Mouse (Mus musculus) adrenal gland, postnatal 10 days (tissue): Measurements from ENCODE around the gene Actr3b. TPM values are rescaled to one million over a fixed set of nuclear protein-coding genes. Genes with fewer than 3 reads are reported as not detected.
A peak's percentile ranks its signal among the peaks of the same experiment; 100 is the strongest.
"Not testable (repeated sequence)": the region's sequence is repeated elsewhere in the genome, so short reads cannot be mapped to it uniquely, and the experiment has no call there.

Source experiments
- DNase-seq: peaks from one replicate; pipeline ENCODE4 v3.0.0; 2021; ENCODE audit warnings: mixed read lengths
- total RNA-seq, 2 experiments: library from RNA; stranded (reverse); gene quantifications; 2 replicates each; pipeline ENCODE4 v1.2.3; 2021

Actr3b gene
- total RNA-seq, 2 experiments from 2014 or later: 7.2 to 7.7 TPM

GRCm38 (mm10) chr5:25773921-25774790 is 14.4 kb downstream of the Actr3b start:
- DNase-seq: no peak

- DNase-seq: no peak
These were observed 31.8 kb downstream of the Actr3b start for GRCm38 (mm10) chr5:25791570-25791969.

- no peak for DNase-seq
These were observed 38.0 kb downstream of the Actr3b start for GRCm38 (mm10) chr5:25797776-25798175.

GRCm38 (mm10) chr5:25800929-25801328 is 41.1 kb downstream of the Actr3b start:
- DNase-seq: peak; percentile 53

- DNase-seq: no peak
These were observed 41.9 kb downstream of the Actr3b start for GRCm38 (mm10) chr5:25801744-25802143.

- DNase-seq: no peak
These were observed 44.8 kb downstream of the Actr3b start for GRCm38 (mm10) chr5:25804569-25804968.

- no peak for DNase-seq
These were observed 53.1 kb downstream of the Actr3b start for GRCm38 (mm10) chr5:25812922-25813321.

GRCm38 (mm10) chr5:25829308-25830094 is 69.7 kb downstream of the Actr3b start:
- DNase-seq: no peak

- DNase-seq: no peak
These were observed 71.0 kb downstream of the Actr3b start for GRCm38 (mm10) chr5:25830802-25831201.

- DNase-seq: peak; percentile 42
These were observed 71.8 kb downstream of the Actr3b start for GRCm38 (mm10) chr5:25831624-25832023.

- peak; percentile 49 for DNase-seq
These were observed 79.6 kb downstream of the Actr3b start for GRCm38 (mm10) chr5:25839400-25839799.

GRCm38 (mm10) chr5:25846558-25846957 is 86.8 kb downstream of the Actr3b start:
- DNase-seq: no peak

- DNase-seq: no peak
These were observed 87.4 kb downstream of the Actr3b start for GRCm38 (mm10) chr5:25847154-25847553.

- peak; percentile 68 for DNase-seq
These were observed 88.3 kb downstream of the Actr3b start for GRCm38 (mm10) chr5:25848058-25848457.

GRCm38 (mm10) chr5:25866201-25866600 is 106.4 kb downstream of the Actr3b start:
- DNase-seq: no peak

- no peak for DNase-seq
These were observed 110.1 kb downstream of the Actr3b start for GRCm38 (mm10) chr5:25869880-25870279.

GRCm38 (mm10) chr5:25870632-25871031 is 110.8 kb downstream of the Actr3b start:
- no peak for DNase-seq

- peak; percentile 43 for DNase-seq
These were observed 111.7 kb downstream of the Actr3b start for GRCm38 (mm10) chr5:25871342-25872023.

GRCm38 (mm10) chr5:25873046-25873445 is 113.2 kb downstream of the Actr3b start:
- DNase-seq: peak; percentile 65

- DNase-seq: not testable (repeated sequence)
These were observed 116.1 kb downstream of the Actr3b start for GRCm38 (mm10) chr5:25875927-25876326.

- no peak for DNase-seq
These were observed 117.5 kb downstream of the Actr3b start for GRCm38 (mm10) chr5:25877281-25877680.

GRCm38 (mm10) chr5:25877996-25878395 is 118.2 kb downstream of the Actr3b start:
- no peak for DNase-seq

- no peak for DNase-seq
These were observed 126.9 kb downstream of the Actr3b start for GRCm38 (mm10) chr5:25886708-25887107.
